Mouse (Mus musculus) olfactory bulb, adult 2 months (tissue): ENCODE measurements around the gene Zcchc2. TPM values are rescaled to one million over a fixed set of nuclear protein-coding genes. Genes with fewer than 3 reads are reported as not detected.

Source experiments
- H3K27ac ChIP-seq: fragments of 200-500 bp; 2 replicates; pipeline ENCODE4 v1.5.1; 2012; ENCODE audit warnings: low read depth, low read length; ENCODE audit not compliant: insufficient read depth
- H3K4me1 ChIP-seq: fragments of 200-500 bp; 2 replicates; pipeline ENCODE4 v1.6.1; 2012; ENCODE audit warnings: low read length; ENCODE audit not compliant: control insufficient read depth, insufficient read depth
- H3K4me3 ChIP-seq: fragments of 200-500 bp; 2 replicates; pipeline ENCODE4 v1.5.1; 2012; ENCODE audit warnings: mild to moderate bottlenecking, low read depth, low read length, moderate library complexity; ENCODE audit not compliant: insufficient read depth
- CTCF ChIP-seq: fragments of 200-500 bp; IDR thresholded peaks from 2 replicates; pipeline ENCODE4 v1.5.1; 2012; ENCODE audit warnings: low read depth, mild to moderate bottlenecking, low read length, moderate library complexity; ENCODE audit not compliant: insufficient read depth
- POLR2A ChIP-seq: fragments of 200-500 bp; IDR thresholded peaks from 2 replicates; pipeline ENCODE4 v1.6.1; 2012; ENCODE audit warnings: mild to moderate bottlenecking, low read depth, low read length, moderate library complexity; ENCODE audit not compliant: insufficient read depth
- WGBS: fragments of 180-500 bp; shearing (Covaris S2); methylation state at CpG from one replicate; pipeline ENCODE4 v1.1.7; 2018; 5-methylcytosine and 5-hydroxymethylcytosine counted together
- polyA plus RNA-seq: library from polyadenylated mRNA; stranded (reverse); fragments of >200 nt; gene quantifications from 2 replicates; pipeline ENCODE4 v1.2.4, GENCODE M21; 2012; ENCODE audit warnings: low replicate concordance; ENCODE audit not compliant: missing spikeins, insufficient read depth, insufficient read length

Gene Zcchc2
- polyA plus RNA-seq, 1 experiment: not detected

- TF ChIP-seq CTCF (no peak), POLR2A (no peak)
- H3K4me1 ChIP-seq: peaks cover 6% of the 10 kb centered on the region; the same call in 1 of the 2 replicates
- 18% methylated on average over 9 of the region's 9 CpGs for WGBS
- no peak overlapping the region for H3K4me3 ChIP-seq
- no peak overlapping the region for H3K27ac ChIP-seq
Measured at GRCm38 (mm10) chr1:106071237-106072070, 81.2 kb downstream of the Zcchc2 start.

DNA sequence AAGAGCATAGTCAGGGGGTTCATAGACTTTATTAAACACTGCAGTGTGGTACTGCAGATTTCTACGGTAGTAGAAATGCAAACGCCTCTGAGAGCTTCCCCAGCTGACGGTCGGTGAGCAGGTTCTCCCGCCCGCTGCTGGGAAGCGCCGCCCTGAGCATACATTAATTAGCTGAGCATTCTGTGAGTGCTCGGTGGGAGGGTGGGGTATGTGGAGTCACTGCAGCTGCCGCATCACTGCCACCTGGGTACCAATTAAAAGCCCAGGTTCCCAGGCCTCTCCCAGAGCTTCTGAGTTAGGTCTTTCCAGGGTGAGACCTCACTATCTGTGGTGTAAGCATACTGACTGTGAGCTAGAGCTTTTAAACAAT lies 81.8 kb downstream of the Zcchc2 start:
- Histone ChIP-seq H3K27ac (no peak overlapping the region), H3K4me3 (no peak overlapping the region), H3K4me1 (peaks cover 6% of the 10 kb centered on the region; the same call in 1 of the 2 replicates)
- WGBS: 12% methylated on average over 10 of the region's 10 CpGs
- no peak for TF ChIP-seq CTCF
- no peak for TF ChIP-seq POLR2A

DNA sequence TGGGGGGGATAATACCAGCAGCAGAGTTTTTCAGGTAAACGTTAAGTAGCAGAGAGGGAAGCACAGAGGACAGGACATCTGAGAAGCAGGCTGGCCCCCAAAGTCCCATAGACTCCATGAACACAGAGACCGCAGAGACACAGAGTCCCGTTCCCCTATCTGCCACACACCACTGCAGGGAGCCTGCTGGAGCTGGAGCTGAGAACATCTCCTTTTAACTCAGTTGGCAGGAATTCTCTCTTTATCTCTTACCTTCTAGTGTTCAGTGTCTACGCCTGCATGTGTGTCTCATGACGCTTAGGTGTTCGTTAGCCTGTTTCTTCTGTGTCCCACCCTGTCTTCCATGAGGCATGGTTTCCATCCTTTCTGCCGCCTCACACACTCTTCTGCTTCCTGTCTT lies 83.0 kb downstream of the Zcchc2 start:
- WGBS: 87% methylated on average over 7 of the region's 7 CpGs
- TF ChIP-seq CTCF (no peak), POLR2A (no peak)
- peaks cover 6% of the 10 kb centered on the region; the same call in 1 of the 2 replicates for H3K4me1 ChIP-seq
- H3K4me3 ChIP-seq: no peak overlapping the region
- H3K27ac ChIP-seq: no peak overlapping the region

- TF ChIP-seq POLR2A (no peak), CTCF (no peak)
- Histone ChIP-seq H3K4me1 (peaks cover 6% of the 10 kb centered on the region; the same call in 1 of the 2 replicates), H3K27ac (no peak overlapping the region), H3K4me3 (no peak overlapping the region)
- WGBS: 37% methylated on average over 7 of the region's 7 CpGs
Measured at GRCm38 (mm10) chr1:106074141-106074540, 83.9 kb downstream of the Zcchc2 start.

GRCm38 (mm10) chr1:106074656-106075055 lies 84.5 kb downstream of the Zcchc2 start:
- Histone ChIP-seq H3K4me3 (no peak overlapping the region), H3K27ac (no peak overlapping the region), H3K4me1 (peaks cover 6% of the 10 kb centered on the region; the same call in 1 of the 2 replicates)
- WGBS: 93% methylated on average over 5 of the region's 5 CpGs
- TF ChIP-seq CTCF (no peak), POLR2A (no peak)

- WGBS: 85% methylated on average over 3 of the region's 3 CpGs
- no peak for TF ChIP-seq POLR2A
- no peak for TF ChIP-seq CTCF
- Histone ChIP-seq H3K4me1 (peaks cover 6% of the 10 kb centered on the region; the same call in 1 of the 2 replicates), H3K27ac (no peak overlapping the region), H3K4me3 (no peak overlapping the region)
Measured at GRCm38 (mm10) chr1:106076641-106077040, 86.4 kb downstream of the Zcchc2 start.

GRCm38 (mm10) chr1:106077166-106077565 lies 87.0 kb downstream of the Zcchc2 start:
- H3K27ac ChIP-seq: no peak overlapping the region
- WGBS: 91% methylated on average over 3 of the region's 3 CpGs
- TF ChIP-seq CTCF (no peak), POLR2A (no peak)
- H3K4me3 ChIP-seq: no peak overlapping the region
- peaks cover under 1% of the 10 kb centered on the region; the same call in 1 of the 2 replicates for H3K4me1 ChIP-seq

Other genes with a start within 250 kb of the Zcchc2 start
- gene Tnfrsf11a, start 209.7 kb upstream of the Zcchc2 start, polyA plus RNA-seq: not detected in 2 replicates
- gene Phlpp1, start 181.3 kb downstream of the Zcchc2 start, polyA plus RNA-seq: not detected in 2 replicates